Mouse (Mus musculus) CH12.LX (cell line): Measurements from ENCODE around the gene Adamtsl4.

Source experiments
- CTCF ChIP-seq, 2 experiments: IDR thresholded peaks in 1 of 2; conservative IDR thresholded peaks in 1 of 2; 2 replicates each; pipeline ENCODE4 v1.5.1; 2011 to 2012; ENCODE audit warnings: low read depth in 2 of 2, low read length in 2 of 2, improper control_type of control experiment in 1 of 2, inconsistent platforms in 1 of 2, mild to moderate bottlenecking in 1 of 2, moderate library complexity in 1 of 2
- E2F4 ChIP-seq: IDR thresholded peaks from 2 replicates; pipeline ENCODE4 v1.6.1; 2011; ENCODE audit warnings: low read depth, low read length, improper control_type of control experiment; ENCODE audit not compliant: insufficient replicate concordance
- GABPA ChIP-seq: IDR thresholded peaks from 2 replicates; pipeline ENCODE4 v1.6.1; 2012; ENCODE audit warnings: low read depth, low read length, improper control_type of control experiment, inconsistent platforms; ENCODE audit not compliant: insufficient replicate concordance
- MAX ChIP-seq: IDR thresholded peaks from 2 replicates; pipeline ENCODE4 v1.6.1; 2011; ENCODE audit warnings: low read length, improper control_type of control experiment
- POLR2A ChIP-seq: IDR thresholded peaks from 2 replicates; pipeline ENCODE4 v1.6.1; 2011; ENCODE audit warnings: low read depth, mild to moderate bottlenecking, improper control_type of control experiment, low read length
- USF1 ChIP-seq: IDR thresholded peaks from 2 replicates; pipeline ENCODE4 v1.6.1; 2014; ENCODE audit warnings: low read depth, mild to moderate bottlenecking, inconsistent platforms, low read length, improper control_type of control experiment
- USF2 ChIP-seq: conservative IDR thresholded peaks from 2 replicates; pipeline ENCODE4 v1.6.1; 2011; ENCODE audit warnings: low read depth, low read length, improper control_type of control experiment

- no peak for TF ChIP-seq POLR2A
- TF ChIP-seq USF2 = no peak
- no peak for TF ChIP-seq CTCF (conservative IDR thresholded peaks at IDR 0.05 in 1 of 2, IDR thresholded peaks at IDR 0.05 in 1 of 2; ENCODE audit: low read depth in 2 of 2, low read length in 2 of 2)
- no peak for TF ChIP-seq GABPA
- TF ChIP-seq USF1 = no peak
- no peak for TF ChIP-seq E2F4
- TF ChIP-seq MAX = no peak
These were observed 7.3 kb upstream of the Adamtsl4 start for GRCm38 (mm10) chr3:95694808-95695703.
